Mouse (Mus musculus): ENCODE data around the gene Polr1d.

Polr1d gene

DNA sequence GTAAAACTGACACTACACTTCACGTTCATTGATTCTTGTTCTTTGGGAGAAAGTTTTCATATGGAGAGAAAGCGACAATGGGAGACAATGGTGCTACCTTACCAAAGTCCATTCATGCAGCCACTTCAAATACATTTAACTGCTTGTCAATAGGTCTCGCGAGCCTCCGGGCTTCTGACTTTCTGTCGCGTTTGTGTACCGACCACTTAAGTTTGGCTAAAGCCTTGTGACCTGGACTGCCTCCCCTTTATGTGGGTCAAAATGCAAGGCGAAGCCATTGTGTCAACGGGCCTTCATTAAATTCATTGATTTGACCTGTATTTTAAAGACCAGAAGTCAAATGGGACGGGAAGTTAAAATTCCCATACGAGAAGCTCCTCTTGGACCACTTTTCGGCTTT, 59.1 kb downstream of the Polr1d start:
- DNase-seq (ENCODE audit: low read depth, low spot score) = no peak

DNA sequence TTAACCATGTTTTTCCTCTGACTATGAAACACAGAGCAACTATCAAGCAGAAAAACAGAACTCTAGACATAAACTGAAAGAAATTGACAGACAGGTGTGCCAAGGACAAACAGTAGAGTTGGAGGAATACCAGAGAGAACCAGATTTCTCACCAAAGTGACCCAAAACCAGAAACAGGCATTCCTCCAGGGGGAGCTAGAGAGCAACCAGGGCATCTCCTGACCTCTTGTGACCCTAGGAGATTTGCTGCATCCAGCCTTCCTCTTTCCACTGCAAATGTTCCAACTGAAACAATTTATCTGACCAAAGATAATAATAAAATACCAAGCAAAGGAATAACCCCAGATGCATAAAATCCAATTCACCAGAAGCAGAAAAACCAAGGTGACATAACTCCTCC, 70.5 kb downstream of the Polr1d start:
- DNase-seq (ENCODE audit: low read depth, low spot score) = no peak

DNA sequence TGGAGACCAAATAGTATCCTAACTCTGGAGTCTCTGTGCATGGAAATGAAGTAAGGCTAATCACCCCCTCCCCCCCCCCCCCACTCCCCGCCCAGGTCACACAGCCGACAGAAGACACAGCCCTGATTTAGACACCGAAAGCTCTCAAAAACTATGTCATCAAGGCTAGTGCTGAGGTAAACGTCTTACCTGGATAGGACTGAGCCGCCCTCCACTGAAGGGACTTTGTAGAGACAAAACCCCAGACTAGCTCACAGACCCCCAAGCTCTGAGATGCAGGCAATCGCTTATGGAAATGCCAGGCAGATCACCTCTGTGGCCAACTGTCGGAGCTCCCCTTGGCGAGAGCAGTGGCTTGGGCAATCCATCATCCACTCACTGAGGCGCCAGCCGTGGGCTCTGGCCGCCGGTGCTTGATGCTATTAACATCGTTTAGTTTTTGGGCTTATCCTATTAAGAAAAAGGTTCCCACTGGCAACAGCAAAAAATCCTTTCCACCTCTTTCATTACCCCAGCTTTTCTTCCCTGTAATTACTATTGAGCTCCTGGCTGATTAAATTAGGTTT, 78.0 kb downstream of the Polr1d start:
- no peak for DNase-seq (ENCODE audit: low read depth, low spot score)

DNA sequence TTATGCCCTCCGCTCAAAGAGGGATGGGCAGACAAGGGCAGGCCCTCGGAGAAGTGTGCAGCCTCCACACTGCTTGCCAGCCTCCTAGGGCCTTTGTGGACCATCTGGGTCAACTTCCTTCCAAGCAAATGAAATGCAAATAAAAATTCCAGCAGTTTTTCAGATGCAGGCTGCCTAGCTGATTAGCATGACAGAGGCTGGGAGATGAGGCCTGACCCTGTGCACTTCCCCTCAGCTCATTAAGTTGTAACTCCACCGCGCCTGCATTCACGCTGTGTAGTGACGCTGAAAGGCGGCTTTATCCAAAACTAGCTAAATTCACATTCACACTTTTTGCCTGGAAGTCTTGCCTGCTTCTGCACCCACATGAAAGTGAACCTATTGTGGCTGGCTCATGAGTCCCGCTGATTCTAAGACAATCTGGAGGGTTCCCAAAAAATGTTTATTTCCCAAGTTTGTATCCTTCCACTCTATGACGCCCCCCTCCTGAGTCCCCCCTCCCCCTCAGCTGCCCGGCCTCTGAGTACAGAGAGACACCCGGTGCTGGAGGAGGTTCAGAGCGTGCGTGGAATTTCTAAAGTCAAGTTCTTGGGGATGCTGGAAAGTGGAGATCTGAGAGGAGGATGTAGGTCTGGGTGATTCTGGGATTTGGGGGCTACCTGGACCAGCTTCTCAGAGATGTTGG, 78.7 kb downstream of the Polr1d start:
- peak; percentile 18 for DNase-seq (ENCODE audit: low read depth, low spot score)

DNA sequence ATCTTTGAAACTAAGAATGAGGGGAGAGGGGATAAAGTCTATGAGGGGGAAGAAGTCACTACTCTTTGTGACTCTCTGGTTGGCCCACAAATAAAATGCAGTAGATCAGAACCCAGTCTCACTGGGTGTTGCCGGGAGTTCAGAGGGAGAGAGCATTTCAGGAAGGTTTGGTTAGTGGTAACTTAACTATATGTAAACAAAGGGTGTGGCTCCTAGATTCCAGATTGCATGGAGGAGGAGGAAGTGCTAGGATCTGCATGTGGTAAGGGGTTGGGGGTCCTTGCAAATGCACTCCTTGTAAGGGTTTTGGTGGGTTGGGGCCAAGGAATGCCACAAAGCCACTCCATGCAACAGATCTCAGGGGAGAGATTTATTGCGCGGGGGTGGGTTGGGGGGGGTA, 79.5 kb downstream of the Polr1d start:
- no peak for DNase-seq (ENCODE audit: low read depth, low spot score)

DNA sequence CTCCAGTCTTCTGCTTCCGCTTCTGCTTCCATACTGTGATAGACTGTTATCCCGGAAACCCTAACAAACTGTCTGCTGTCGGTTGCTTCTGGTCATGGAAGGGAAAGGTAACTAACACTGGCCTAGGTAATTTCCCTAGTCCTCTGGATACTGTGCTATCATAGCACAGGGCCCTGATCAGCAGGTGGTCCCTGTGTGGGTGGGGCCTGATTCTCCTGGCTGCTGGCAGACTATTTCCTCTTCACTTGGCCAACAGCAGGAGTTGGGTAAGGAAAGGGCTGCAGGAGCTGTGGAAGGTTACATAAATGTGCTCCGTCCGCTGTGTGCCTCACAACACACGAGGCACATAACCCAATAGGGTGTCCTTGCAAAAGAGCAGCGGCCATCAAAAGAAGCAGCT, 80.6 kb downstream of the Polr1d start:
- no peak for DNase-seq (ENCODE audit: low read depth, low spot score)

DNA sequence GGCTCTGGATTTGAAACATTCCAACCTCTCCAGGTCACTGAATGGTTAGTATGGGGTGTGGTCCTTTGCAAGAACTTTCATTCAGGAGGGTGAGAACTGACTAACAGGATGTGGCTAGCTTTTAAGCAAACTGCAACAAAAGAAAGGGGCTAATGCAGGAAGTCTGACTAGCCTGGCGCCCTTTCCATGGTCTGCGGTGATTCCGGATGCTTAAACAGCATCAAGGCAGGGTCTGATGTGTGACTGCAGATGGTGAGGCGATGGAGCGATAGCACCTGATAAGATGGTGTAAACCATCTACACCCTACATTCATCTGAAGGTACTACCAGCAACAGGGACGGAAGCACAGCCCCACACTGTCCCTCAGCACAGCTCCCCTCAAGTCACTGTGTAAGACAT, 82.5 kb downstream of the Polr1d start:
- no peak for DNase-seq (ENCODE audit: low read depth, low spot score)

DNA sequence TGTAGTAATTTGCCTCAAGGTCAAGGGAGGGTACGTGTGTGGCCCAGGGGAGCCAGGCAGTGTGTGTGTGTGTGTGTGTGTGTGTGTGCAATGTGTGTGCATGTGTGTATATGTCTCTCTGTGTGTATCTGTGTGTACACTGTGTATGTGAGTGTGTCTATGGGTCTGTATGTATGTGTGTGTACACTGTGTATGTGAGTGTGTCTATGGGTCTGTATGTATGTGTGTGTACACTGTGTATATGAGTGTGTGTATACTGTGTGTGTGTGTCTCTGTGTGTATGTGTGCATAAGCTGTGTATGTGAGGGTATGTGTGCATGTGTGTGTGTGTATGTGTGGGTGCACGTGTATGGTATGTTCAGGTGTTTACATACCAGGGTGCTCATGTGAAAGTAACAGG, 82.9 kb downstream of the Polr1d start:
- no peak for DNase-seq (ENCODE audit: low read depth, low spot score)

All from forelimb bud, embryonic 11.5 days (tissue).